Mouse (Mus musculus): ENCODE measurements around the gene Syngr3.
"Not testable (repeated sequence)": the region's sequence is repeated elsewhere in the genome, so short reads cannot be mapped to it uniquely, and the experiment has no call there.

GRCm38 (mm10) chr17:24720616-24721015 is 30.9 kb upstream of the Syngr3 start:
- not testable (repeated sequence) for TF ChIP-seq CTCF (IDR thresholded peaks at IDR 0.05; ENCODE audit: insufficient read depth, low read length); POLR2A (IDR thresholded peaks at IDR 0.05; ENCODE audit: borderline replicate concordance, extremely low read depth, low read depth, low read length)
